Mouse (Mus musculus): ENCODE data around the gene Hdgfl3. TPM values are rescaled to one million over a fixed set of nuclear protein-coding genes. Genes with fewer than 3 reads are reported as not detected.
"Not testable (repeated sequence)": the region's sequence is repeated elsewhere in the genome, so short reads cannot be mapped to it uniquely, and the experiment has no call there.

Hdgfl3 gene
- polyA plus RNA-seq, 1 experiment from 2014 or later, result 9.9 TPM

- ATAC-seq (replicated peaks; ENCODE audit: extremely low read depth, insufficient read depth, low FRiP score), result no peak
- no peak overlapping the region for H3K9ac ChIP-seq (ENCODE audit: low read length)
- WGBS, result 75% methylated on average over 3 of the region's 3 CpGs
- no peak overlapping the region for H3K4me2 ChIP-seq (ENCODE audit: low read depth, low read length)
- no peak overlapping the region for H3K27ac ChIP-seq (ENCODE audit: low read length)
- no peaks in the 10 kb centered on the region for H3K27me3 ChIP-seq (ENCODE audit: control insufficient read depth, insufficient read depth, low read length)
- H3K9me3 ChIP-seq (replicated peaks; ENCODE audit: control insufficient read depth, low read length), result no peaks in the 10 kb centered on the region
- H3K4me3 ChIP-seq (ENCODE audit: low read length), result no peak overlapping the region
- peaks cover 8% of the 10 kb centered on the region; the same call in 1 of the 2 replicates for H3K4me1 ChIP-seq (ENCODE audit: control insufficient read depth, insufficient read depth, low read length)
- H3K36me3 ChIP-seq (ENCODE audit: control insufficient read depth, insufficient read depth), result no peaks in the 10 kb centered on the region
Observed at GRCm38 (mm10) chr7:81845313-81845712, 89.0 kb downstream of the Hdgfl3 start.

DNA sequence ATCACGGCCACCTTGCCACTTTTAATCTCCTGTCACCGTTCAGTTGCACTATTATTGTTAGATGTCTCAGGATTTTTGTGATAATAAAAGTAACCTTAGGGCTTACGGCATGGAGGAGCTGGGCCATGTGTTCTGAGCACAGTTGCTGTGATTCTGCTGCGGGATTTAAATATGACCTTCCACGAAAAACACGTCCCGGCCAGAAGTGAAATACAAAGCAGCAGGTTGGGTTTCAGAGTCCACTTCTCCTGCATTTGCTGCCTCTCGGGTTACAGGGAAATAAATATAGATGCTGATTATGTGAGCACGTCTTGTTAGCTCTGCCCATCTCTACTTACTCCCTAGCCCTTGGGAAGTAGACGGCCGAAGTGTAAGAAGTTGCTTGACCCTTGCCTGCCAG is 89.5 kb downstream of the Hdgfl3 start:
- Histone ChIP-seq H3K27ac (ENCODE audit: low read length) (no peak overlapping the region), H3K36me3 (ENCODE audit: control insufficient read depth, insufficient read depth) (no peaks in the 10 kb centered on the region), H3K27me3 (ENCODE audit: control insufficient read depth, insufficient read depth, low read length) (no peaks in the 10 kb centered on the region), H3K9me3 (replicated peaks; ENCODE audit: control insufficient read depth, low read length) (no peaks in the 10 kb centered on the region), H3K4me1 (ENCODE audit: control insufficient read depth, insufficient read depth, low read length) (peaks cover 8% of the 10 kb centered on the region; the same call in 1 of the 2 replicates), H3K4me2 (ENCODE audit: low read depth, low read length) (no peak overlapping the region), H3K9ac (ENCODE audit: low read length) (no peak overlapping the region), H3K4me3 (ENCODE audit: low read length) (no peak overlapping the region)
- 64% methylated on average over 11 of the region's 11 CpGs for WGBS
- no peak for ATAC-seq (replicated peaks; ENCODE audit: extremely low read depth, insufficient read depth, low FRiP score)

DNA sequence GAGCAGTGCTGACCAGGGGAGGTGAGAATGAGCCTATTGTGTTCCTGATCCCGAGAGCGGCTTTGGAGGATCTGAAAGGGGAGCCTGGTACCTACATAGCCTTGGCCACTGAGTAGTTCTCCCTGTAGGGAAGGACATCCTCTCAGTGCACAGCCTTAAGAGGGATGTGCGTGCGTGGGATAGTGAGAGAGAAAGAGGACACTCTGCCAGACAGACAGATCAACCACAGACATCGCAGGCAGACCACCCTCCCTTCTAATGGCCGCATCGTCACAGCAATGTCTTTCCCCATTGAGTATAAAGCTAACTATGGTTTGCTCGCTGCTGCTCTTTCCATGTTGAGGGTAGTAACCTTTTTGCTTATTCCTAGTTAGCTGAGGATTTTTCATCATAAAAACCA is 90.4 kb downstream of the Hdgfl3 start:
- H3K4me1 ChIP-seq (ENCODE audit: control insufficient read depth, insufficient read depth, low read length), result peaks cover 8% of the 10 kb centered on the region; the same call in 1 of the 2 replicates
- H3K9me3 ChIP-seq (replicated peaks; ENCODE audit: control insufficient read depth, low read length), result no peaks in the 10 kb centered on the region
- no peak for ATAC-seq (replicated peaks; ENCODE audit: extremely low read depth, insufficient read depth, low FRiP score)
- no peaks in the 10 kb centered on the region for H3K36me3 ChIP-seq (ENCODE audit: control insufficient read depth, insufficient read depth)
- no peak overlapping the region for H3K4me2 ChIP-seq (ENCODE audit: low read depth, low read length)
- no peaks in the 10 kb centered on the region for H3K27me3 ChIP-seq (ENCODE audit: control insufficient read depth, insufficient read depth, low read length)
- H3K9ac ChIP-seq (ENCODE audit: low read length), result no peak overlapping the region
- WGBS, result 83% methylated on average over 8 of the region's 8 CpGs
- no peak overlapping the region for H3K4me3 ChIP-seq (ENCODE audit: low read length)
- H3K27ac ChIP-seq (ENCODE audit: low read length), result no peak overlapping the region

- Histone ChIP-seq H3K4me1 (ENCODE audit: control insufficient read depth, insufficient read depth, low read length) (peaks cover 8% of the 10 kb centered on the region; the same call in 1 of the 2 replicates), H3K9me3 (replicated peaks; ENCODE audit: control insufficient read depth, low read length) (no peaks in the 10 kb centered on the region), H3K36me3 (ENCODE audit: control insufficient read depth, insufficient read depth) (no peaks in the 10 kb centered on the region), H3K4me2 (ENCODE audit: low read depth, low read length) (no peak overlapping the region), H3K27ac (ENCODE audit: low read length) (no peak overlapping the region), H3K4me3 (ENCODE audit: low read length) (no peak overlapping the region), H3K27me3 (ENCODE audit: control insufficient read depth, insufficient read depth, low read length) (no peaks in the 10 kb centered on the region), H3K9ac (ENCODE audit: low read length) (no peak overlapping the region)
- 68% methylated on average over 1 of the region's 1 CpGs for WGBS
- no peak for ATAC-seq (replicated peaks; ENCODE audit: extremely low read depth, insufficient read depth, low FRiP score)
Observed at GRCm38 (mm10) chr7:81842998-81843397, 91.3 kb downstream of the Hdgfl3 start.

DNA sequence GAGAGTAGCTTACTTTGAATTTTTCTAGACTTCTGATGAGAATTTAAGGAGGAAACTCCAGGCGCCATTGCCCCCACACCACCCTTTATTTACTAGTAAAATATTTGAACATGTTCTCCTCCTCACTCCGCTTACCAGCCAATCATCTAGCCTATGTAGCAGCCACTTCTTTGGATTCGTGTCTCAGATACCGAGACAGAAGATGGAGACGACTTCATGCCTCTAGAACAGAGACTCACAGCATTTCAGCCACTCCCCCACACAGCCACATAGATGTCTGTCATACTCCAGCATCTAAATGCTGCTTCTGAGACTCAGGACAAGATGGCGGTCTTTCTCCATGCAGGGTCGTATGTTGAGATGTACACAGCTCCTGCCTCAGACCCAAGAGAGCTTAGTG is 92.1 kb downstream of the Hdgfl3 start:
- peaks cover 8% of the 10 kb centered on the region; the same call in 1 of the 2 replicates for H3K4me1 ChIP-seq (ENCODE audit: control insufficient read depth, insufficient read depth, low read length)
- H3K36me3 ChIP-seq (ENCODE audit: control insufficient read depth, insufficient read depth), result no peaks in the 10 kb centered on the region
- H3K27me3 ChIP-seq (ENCODE audit: control insufficient read depth, insufficient read depth, low read length), result no peaks in the 10 kb centered on the region
- H3K4me3 ChIP-seq (ENCODE audit: low read length), result no peak overlapping the region
- no peak overlapping the region for H3K9ac ChIP-seq (ENCODE audit: low read length)
- no peaks in the 10 kb centered on the region for H3K9me3 ChIP-seq (replicated peaks; ENCODE audit: control insufficient read depth, low read length)
- 84% methylated on average over 7 of the region's 7 CpGs for WGBS
- no peak overlapping the region for H3K4me2 ChIP-seq (ENCODE audit: low read depth, low read length)
- no peak overlapping the region for H3K27ac ChIP-seq (ENCODE audit: low read length)
- no peak for ATAC-seq (replicated peaks; ENCODE audit: extremely low read depth, insufficient read depth, low FRiP score)

DNA sequence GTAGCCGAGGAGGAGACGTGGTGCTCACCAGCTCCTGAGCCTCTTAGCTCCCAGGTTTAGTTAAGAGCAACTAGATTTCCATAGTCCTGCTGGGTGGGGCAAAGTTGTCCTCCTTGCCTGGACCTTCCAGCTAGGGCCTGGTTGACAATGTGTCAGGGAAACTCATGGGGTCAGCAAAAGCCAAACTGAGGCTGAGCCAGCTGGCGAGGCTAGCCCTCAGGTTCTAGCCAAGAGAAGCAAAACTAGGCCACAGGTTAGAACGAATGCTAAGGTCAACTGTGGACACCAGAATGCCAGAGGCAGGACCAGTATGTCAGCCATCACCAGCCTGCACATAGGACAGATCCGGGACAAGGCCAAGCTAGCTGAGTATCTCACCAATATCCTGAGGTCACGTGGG is 92.8 kb downstream of the Hdgfl3 start:
- H3K4me3 ChIP-seq (ENCODE audit: low read length), result no peak overlapping the region
- no peak overlapping the region for H3K27ac ChIP-seq (ENCODE audit: low read length)
- H3K4me1 ChIP-seq (ENCODE audit: control insufficient read depth, insufficient read depth, low read length), result peaks cover 8% of the 10 kb centered on the region; the same call in 1 of the 2 replicates
- no peak overlapping the region for H3K9ac ChIP-seq (ENCODE audit: low read length)
- H3K9me3 ChIP-seq (replicated peaks; ENCODE audit: control insufficient read depth, low read length), result no peaks in the 10 kb centered on the region
- no peaks in the 10 kb centered on the region for H3K27me3 ChIP-seq (ENCODE audit: control insufficient read depth, insufficient read depth, low read length)
- no peaks in the 10 kb centered on the region for H3K36me3 ChIP-seq (ENCODE audit: control insufficient read depth, insufficient read depth)
- no peak overlapping the region for H3K4me2 ChIP-seq (ENCODE audit: low read depth, low read length)
- no peak for ATAC-seq (replicated peaks; ENCODE audit: extremely low read depth, insufficient read depth, low FRiP score)
- WGBS, result 75% methylated on average over 6 of the region's 6 CpGs

DNA sequence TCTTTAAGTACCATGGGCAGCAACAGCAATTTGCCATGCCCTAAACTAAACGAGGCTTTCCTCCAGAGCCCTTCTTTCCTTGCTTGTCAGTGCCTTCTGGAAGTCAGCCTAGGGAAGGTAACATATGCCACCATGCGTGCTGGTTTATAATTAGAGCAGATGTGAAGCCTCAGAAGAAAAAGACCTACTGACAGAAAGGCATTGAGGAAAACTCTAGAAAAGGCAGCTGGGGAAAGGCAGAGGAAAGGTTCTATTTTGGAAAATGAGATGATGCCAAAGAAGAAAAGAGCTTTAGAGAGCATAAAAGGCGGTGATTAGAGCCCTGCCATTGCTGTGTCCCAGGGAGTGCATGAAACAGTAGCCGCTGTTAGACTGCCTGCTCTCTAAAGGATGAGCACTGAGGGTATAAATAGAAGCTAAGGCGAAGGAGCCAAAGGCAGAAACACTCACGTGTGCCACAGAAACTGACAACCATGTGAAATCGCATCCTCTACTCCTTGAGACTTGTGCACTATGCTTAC is 93.6 kb downstream of the Hdgfl3 start:
- Histone ChIP-seq H3K4me2 (ENCODE audit: low read depth, low read length) (0 out of 2 replicates have a peak overlapping the region, but pooled peaks have one; percentile 9), H3K27ac (ENCODE audit: low read length) (peak overlapping the region; percentile 65), H3K4me1 (ENCODE audit: control insufficient read depth, insufficient read depth, low read length) (peaks cover 8% of the 10 kb centered on the region; the same call in 1 of the 2 replicates), H3K27me3 (ENCODE audit: control insufficient read depth, insufficient read depth, low read length) (no peaks in the 10 kb centered on the region), H3K9me3 (replicated peaks; ENCODE audit: control insufficient read depth, low read length) (no peaks in the 10 kb centered on the region), H3K4me3 (ENCODE audit: low read length) (no peak overlapping the region), H3K9ac (ENCODE audit: low read length) (no peak overlapping the region), H3K36me3 (ENCODE audit: control insufficient read depth, insufficient read depth) (no peaks in the 10 kb centered on the region)
- WGBS, result 44% methylated on average over 7 of the region's 7 CpGs
- no peak for ATAC-seq (replicated peaks; ENCODE audit: extremely low read depth, insufficient read depth, low FRiP score)

DNA sequence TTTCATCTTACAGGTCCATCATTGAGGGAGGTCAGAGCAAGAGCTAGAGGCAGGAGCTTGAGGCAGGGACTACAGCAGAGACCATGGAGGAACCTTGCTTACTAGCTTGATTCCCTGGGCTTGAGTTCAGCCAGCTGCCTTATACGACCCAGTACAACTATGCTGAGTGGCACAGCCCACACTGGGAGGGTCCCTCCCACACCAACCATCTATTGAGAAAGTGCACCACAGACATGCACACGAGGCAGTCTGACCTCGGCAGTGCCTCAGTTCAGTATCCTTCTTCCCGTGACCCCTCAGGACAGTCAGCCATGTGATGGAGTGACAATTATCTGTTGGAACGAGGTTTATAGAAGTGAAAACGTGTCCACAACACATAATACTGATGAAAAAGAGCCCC is 94.5 kb downstream of the Hdgfl3 start:
- no peak for ATAC-seq (replicated peaks; ENCODE audit: extremely low read depth, insufficient read depth, low FRiP score)
- Histone ChIP-seq H3K9ac (ENCODE audit: low read length) (no peak overlapping the region), H3K4me3 (ENCODE audit: low read length) (no peak overlapping the region), H3K4me2 (ENCODE audit: low read depth, low read length) (no peak overlapping the region), H3K9me3 (replicated peaks; ENCODE audit: control insufficient read depth, low read length) (no peaks in the 10 kb centered on the region), H3K27me3 (ENCODE audit: control insufficient read depth, insufficient read depth, low read length) (no peaks in the 10 kb centered on the region), H3K4me1 (ENCODE audit: control insufficient read depth, insufficient read depth, low read length) (peaks cover 8% of the 10 kb centered on the region; the same call in 1 of the 2 replicates), H3K27ac (ENCODE audit: low read length) (no peak overlapping the region), H3K36me3 (ENCODE audit: control insufficient read depth, insufficient read depth) (no peaks in the 10 kb centered on the region)
- 53% methylated on average over 6 of the region's 6 CpGs for WGBS

DNA sequence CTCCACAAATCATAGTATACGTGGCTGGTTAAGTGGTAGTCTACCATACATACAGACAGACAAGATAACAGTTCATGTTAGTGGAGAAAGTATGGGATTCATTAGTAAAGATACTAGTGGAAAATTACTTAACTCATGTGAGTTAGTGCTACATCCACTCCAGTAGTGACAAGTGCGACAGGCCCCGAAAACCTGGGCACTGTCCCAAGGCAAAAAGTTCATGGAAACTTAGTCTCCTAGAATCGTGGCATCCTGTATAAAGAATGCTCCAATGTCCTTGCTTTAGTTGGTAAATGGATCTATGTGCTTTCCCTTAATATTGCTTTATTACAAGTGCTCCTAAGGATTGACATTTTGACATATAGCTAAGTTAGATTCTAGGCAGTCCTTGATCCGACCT is 96.5 kb downstream of the Hdgfl3 start:
- not testable (repeated sequence) for H3K4me2 ChIP-seq (ENCODE audit: low read depth, low read length); H3K27ac ChIP-seq (ENCODE audit: low read length); H3K4me1 ChIP-seq (ENCODE audit: control insufficient read depth, insufficient read depth, low read length); H3K27me3 ChIP-seq (ENCODE audit: control insufficient read depth, insufficient read depth, low read length); H3K4me3 ChIP-seq (ENCODE audit: low read length); H3K9ac ChIP-seq (ENCODE audit: low read length); H3K9me3 ChIP-seq (replicated peaks; ENCODE audit: control insufficient read depth, low read length); ATAC-seq (replicated peaks; ENCODE audit: extremely low read depth, insufficient read depth, low FRiP score); H3K36me3 ChIP-seq (ENCODE audit: control insufficient read depth, insufficient read depth)
- 73% methylated on average over 5 of the region's 5 CpGs for WGBS

Measured in heart, embryonic 16.5 days (tissue).